ENCODE assay signal across 20 mouse cellular contexts in the genomic region with DNA sequence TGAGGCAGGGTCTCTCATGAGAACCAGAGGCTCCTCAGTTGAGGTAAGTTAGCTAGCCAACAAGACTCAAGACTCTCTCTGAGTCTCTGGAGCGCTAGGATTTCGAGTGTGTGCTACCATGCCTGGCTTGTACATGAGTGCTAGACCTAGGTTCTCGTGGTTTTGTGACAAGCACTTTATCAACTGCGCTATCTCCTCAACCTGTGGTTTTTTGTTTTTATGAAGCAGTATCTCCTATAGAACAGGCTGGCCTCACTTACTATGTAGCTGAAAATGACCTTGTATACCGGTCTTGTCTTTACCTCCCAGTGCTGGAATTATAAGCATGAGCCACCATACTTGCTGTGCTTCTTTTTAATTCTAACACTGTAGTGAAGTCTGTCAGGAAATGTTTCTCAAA.
"Had no signal": no experiment of that assay in that cellular context is flagged by ENCODE, and none has a peak within 500 bp of the region (broad histone marks: within the 10 kb centered on the region; RNA-seq: fewer than 3 reads in every experiment).

No protein-coding gene starts in this region.

- H3K27ac ChIP-seq: kidney, postnatal 0 days; layer of hippocampus, adult 2 months; left cerebral cortex, adult 2 months; limb, embryonic 12.5 days; limb, embryonic 15.5 days; macrophage; stomach, postnatal 0 days had no signal

- H3K27me3 ChIP-seq: limb, embryonic 12.5 days; limb, embryonic 15.5 days; megakaryocyte, embryonic 14.5 days had no signal

- H3K4me2 ChIP-seq: limb, embryonic 12.5 days; limb, embryonic 15.5 days; lung, embryonic 14.5 days; midbrain, embryonic 11.5 days had no signal

- H3K4me3 ChIP-seq: layer of hippocampus, adult 2 months; left cerebral cortex, adult 2 months; limb, embryonic 12.5 days; limb, embryonic 15.5 days; megakaryocyte, embryonic 14.5 days had no signal

- H3K9ac ChIP-seq: limb, embryonic 12.5 days; limb, embryonic 15.5 days; lung, embryonic 14.5 days had no signal

- H3K4me1 ChIP-seq: limb, embryonic 12.5 days; limb, embryonic 15.5 days had no signal

- ATAC-seq: intestine, postnatal 0 days; lung, postnatal 0 days had no signal

- H3K9me3 ChIP-seq: limb, embryonic 12.5 days; limb, embryonic 15.5 days; megakaryocyte, embryonic 14.5 days had no signal

- DNase-seq: kidney, adult 2 months; kidney, postnatal 25 days; layer of hippocampus, postnatal 36 days; left cerebral cortex, postnatal 4 days; lung, embryonic 14.5 days; midbrain, embryonic 14.5 days; right cerebral cortex, postnatal 4 days; thymus, adult 2 months; thymus, postnatal 25 days had no signal
